ENCODE assay signal across 8 mouse cellular contexts in the genomic region with DNA sequence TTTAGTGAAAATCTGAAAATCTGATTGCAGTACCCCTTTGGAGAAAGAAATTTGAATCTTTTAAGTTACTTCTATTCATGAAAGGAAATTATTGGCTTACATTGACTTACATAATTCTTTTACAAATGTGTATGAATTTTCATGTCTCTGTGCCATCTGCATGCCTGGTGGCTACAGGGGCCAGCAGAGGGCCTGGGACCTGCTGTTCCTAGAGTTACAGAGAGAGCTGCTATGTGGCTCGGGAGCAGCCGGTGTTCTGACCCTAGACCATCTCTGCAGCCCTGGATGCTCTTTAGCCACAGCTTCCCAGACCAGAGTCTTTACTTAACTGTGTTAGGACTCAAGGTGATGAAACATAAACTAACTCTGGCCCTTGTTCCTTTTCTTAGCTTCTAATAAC. TPM values are rescaled to one million over a fixed set of nuclear protein-coding genes. Genes with fewer than 3 reads are reported as not detected.
DNase-seq lines count a peak whose midpoint lies in the region; ATAC-seq and TF ChIP-seq lines count a peak whose summit lies in the region.

No protein-coding gene starts in this region.

- H3K4me1 ChIP-seq in thymus, adult 2 months (replicated peaks; ENCODE audit: control insufficient read depth, insufficient read depth, low read length): peaks cover 5% of the 10 kb centered on the region; the same call in 1 of the 2 replicates
- peaks cover 25% of the 10 kb centered on the region for H3K4me1 ChIP-seq in heart, embryonic 16.5 days (ENCODE audit: control insufficient read depth, insufficient read depth, low read length)

- DNase-seq in thymus, postnatal 14 days: peak; percentile 10
- no peak for DNase-seq in thymus, adult 2 months
- DNase-seq in cerebellum, postnatal 36 days: peak; percentile 44 to 61
- DNase-seq in kidney, postnatal 4 days: peak; percentile 39 to 51
- DNase-seq in neural tube, embryonic 10.5 days (ENCODE audit: extremely low spot score, low spot score): peak; percentile 17
- DNase-seq in frontal cortex, postnatal 25 days (ENCODE audit: low spot score in 2 of 2): no peak
- no peak for DNase-seq in frontal cortex, postnatal 10 days (ENCODE audit: low spot score in 2 of 2)

- peak overlapping the region; percentile 34; the same call in 1 of the 2 replicates for H3K9ac ChIP-seq in heart, embryonic 16.5 days (ENCODE audit: low read length)

- no peak for ATAC-seq in heart, embryonic 16.5 days (replicated peaks; ENCODE audit: extremely low read depth, insufficient read depth, low FRiP score)

- no peak for TF ChIP-seq CTCF in thymus, adult 2 months (IDR thresholded peaks at IDR 0.05; ENCODE audit: borderline replicate concordance, control insufficient read depth, extremely low read depth, insufficient read depth, low read length, poor library complexity)

- H3K9me3 ChIP-seq in heart, embryonic 16.5 days (replicated peaks; ENCODE audit: control insufficient read depth, low read length): no peaks in the 10 kb centered on the region

- peak overlapping the region; percentile 49 for H3K4me2 ChIP-seq in heart, embryonic 16.5 days (ENCODE audit: low read depth, low read length)

- no peaks in the 10 kb centered on the region for H3K27me3 ChIP-seq in thymus, adult 2 months (ENCODE audit: control insufficient read depth, insufficient read depth, low read length)
- no peaks in the 10 kb centered on the region for H3K27me3 ChIP-seq in heart, embryonic 16.5 days (ENCODE audit: control insufficient read depth, insufficient read depth, low read length)

- no peak overlapping the region for H3K27ac ChIP-seq in thymus, adult 2 months (ENCODE audit: control insufficient read depth, insufficient read depth, low read length)
- H3K27ac ChIP-seq in heart, embryonic 16.5 days (ENCODE audit: low read length): no peak overlapping the region

- H3K4me3 ChIP-seq in thymus, adult 2 months (ENCODE audit: control insufficient read depth, insufficient read depth, low read length): no peak overlapping the region
- H3K4me3 ChIP-seq in heart, embryonic 16.5 days (ENCODE audit: low read length): peak overlapping the region; percentile 21; the same call in 1 of the 2 replicates

- no peak for TF ChIP-seq POLR2A in thymus, adult 2 months (IDR thresholded peaks at IDR 0.05; ENCODE audit: control insufficient read depth, extremely low read depth, insufficient read depth, low read length, poor library complexity)

- 53% methylated on average over 2 of the region's 2 CpGs for WGBS in thymus, adult 2 months
- WGBS in heart, embryonic 16.5 days: 11% methylated on average over 2 of the region's 2 CpGs

- no peaks in the 10 kb centered on the region for H3K36me3 ChIP-seq in thymus, adult 2 months (ENCODE audit: control insufficient read depth, insufficient read depth, low read length)
- H3K36me3 ChIP-seq in heart, embryonic 16.5 days (ENCODE audit: control insufficient read depth, insufficient read depth): no peaks in the 10 kb centered on the region

RNA-seq across cellular contexts. Expression of gene Smap1, which starts 1.8 kb away (rescaled TPM):
- 37.5 and 43.7 TPM in 2 replicates for polyA plus RNA-seq in thymus, adult 2 months (2012; rRNA removed)
- polyA plus RNA-seq in heart, embryonic 16.5 days (2015; fragmentation: Nextera tagmentation; extraction: Ambion mirVana): 18.9 and 30.6 TPM in 2 replicates

Comparison
In these comparisons a context has a peak if more than half of its experiments do, and no peak if none do; other contexts are left out.
1. DNase-seq: peak in thymus, postnatal 14 days (single experiment), cerebellum, postnatal 36 days (2 of 2), kidney, postnatal 4 days (2 of 2) and neural tube, embryonic 10.5 days (single experiment); none in thymus, adult 2 months (single experiment), frontal cortex, postnatal 25 days (0 of 2) and frontal cortex, postnatal 10 days (0 of 2).